Mouse (Mus musculus): ENCODE data around the gene Zfp524. TPM values are rescaled to one million over a fixed set of nuclear protein-coding genes. Genes with fewer than 3 reads are reported as not detected.
"Not testable (repeated sequence)": the region's sequence is repeated elsewhere in the genome, so short reads cannot be mapped to it uniquely, and the experiment has no call there.

Gene Zfp524
- 1 to 10 TPM; 9.0 to 9.6 TPM for total RNA-seq (2021)
- long read RNA-seq, experiment 1, transcript Zfp524-201 (2 exons, 1,142 nt) = major isoform, 10 of 12 reads
- long read RNA-seq, experiment 1, partial matches to known transcripts = 0 of 12 reads
- long read RNA-seq, experiment 1, other reads (novel, unspliced or antisense) = 2 of 12 reads
- long read RNA-seq, experiment 2, transcript Zfp524-201 (2 exons, 1,142 nt) = major isoform, 8 of 8 reads
- long read RNA-seq, experiment 2, partial matches to known transcripts = 0 of 8 reads
- long read RNA-seq, experiment 2, other reads (novel, unspliced or antisense) = 0 of 8 reads

DNA sequence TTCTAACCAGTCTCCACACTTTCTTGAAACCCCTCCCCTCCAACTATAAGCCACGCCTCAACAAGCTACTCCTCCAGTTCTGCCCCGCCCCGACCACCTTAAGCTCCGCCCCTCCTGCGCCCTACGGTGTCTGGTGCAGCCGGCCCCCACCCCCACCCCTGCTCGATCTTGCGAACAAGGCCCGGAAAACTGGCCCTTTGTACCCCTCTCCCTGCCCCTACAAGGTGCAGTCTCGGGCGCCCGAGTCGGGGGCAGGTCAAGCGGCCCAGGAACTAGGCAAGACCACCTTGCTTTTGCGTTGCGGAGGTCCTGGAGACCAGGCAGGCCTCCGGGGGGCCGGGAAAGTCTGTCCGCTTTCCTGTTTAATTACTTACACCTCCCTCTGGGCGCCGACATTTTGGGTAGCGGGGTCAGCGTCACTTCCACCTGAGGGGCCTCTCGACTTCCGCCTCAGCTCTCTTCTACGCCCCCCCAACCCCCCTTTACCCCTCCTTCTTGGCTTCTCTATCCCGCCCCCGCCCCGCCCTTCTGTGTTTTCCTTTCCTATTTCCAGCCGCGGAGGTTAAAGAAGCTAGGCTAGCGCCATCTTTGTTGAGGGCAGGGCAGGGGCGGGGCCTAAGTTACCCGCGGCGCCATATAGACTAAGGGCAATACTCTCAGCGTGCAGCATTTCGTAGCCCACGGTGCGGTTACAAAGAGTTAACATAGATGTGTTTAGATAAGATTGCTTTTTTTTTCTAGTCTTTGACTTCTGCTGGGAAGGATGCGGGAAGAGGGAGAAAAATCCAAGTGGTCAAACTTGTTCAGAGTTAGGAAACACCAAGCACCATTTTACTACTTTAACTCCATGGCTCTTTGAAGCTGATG, at the start of gene Zfp524, which contains the start of gene Fiz1:
Zfp524 (plus strand) TSS at position 165 of the 867 bp plus-strand sequence.
Fiz1 (minus strand) TSS at position 447 of the 867 bp plus-strand sequence.
- DNase-seq (ENCODE audit: low spot score in 2 of 2) = peak; percentile 95 to 96

DNA sequence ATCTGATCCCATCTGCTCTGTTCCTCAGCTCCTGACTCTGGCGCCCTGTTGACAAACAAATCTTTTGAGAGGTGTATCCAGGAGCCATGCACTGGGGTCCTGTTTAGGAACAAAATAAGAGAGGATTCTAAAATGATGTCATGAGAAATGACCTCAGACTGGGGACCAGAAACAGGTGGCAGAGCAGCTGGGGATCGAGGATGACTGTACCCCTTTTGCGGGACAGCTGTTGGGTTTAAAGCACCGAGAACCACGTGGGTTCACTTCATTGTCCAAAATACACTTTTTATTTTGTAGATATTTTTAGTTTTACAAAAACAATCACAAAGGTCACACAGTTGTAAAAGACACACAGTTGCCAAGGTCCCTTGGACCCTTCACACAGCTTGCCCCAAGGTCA, 49.2 kb upstream of the Zfp524 start:
- DNase-seq (ENCODE audit: low spot score in 2 of 2) = no peak

GRCm38 (mm10) chr7:4971068-4971467, 43.1 kb upstream of the Zfp524 start, which contains the start of gene Sbk3:
Gene Sbk3 (minus strand): TSS chr7:4971168.
- DNase-seq (ENCODE audit: low spot score in 2 of 2) = no peak

DNA sequence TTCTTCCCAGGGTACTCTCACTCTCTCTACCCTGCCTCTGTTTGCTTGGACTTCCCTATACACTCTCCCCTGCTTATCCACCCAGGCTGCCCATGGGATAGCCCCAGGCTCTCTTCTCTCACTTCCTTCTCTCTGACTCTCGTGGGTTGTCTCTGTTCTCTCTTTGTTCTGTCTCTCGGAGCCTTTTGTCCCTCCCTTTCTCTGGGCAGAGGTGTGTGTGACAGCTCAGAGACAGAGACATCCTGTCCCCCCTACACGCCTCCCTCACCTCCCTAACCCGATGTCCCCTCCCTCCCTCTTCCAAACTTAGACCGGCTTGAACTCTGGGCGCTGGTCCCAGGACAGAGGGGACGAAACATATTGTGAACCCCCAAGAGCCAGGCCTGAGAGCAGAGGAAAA, 42.5 kb upstream of the Zfp524 start:
- no peak for DNase-seq (ENCODE audit: low spot score in 2 of 2)

DNA sequence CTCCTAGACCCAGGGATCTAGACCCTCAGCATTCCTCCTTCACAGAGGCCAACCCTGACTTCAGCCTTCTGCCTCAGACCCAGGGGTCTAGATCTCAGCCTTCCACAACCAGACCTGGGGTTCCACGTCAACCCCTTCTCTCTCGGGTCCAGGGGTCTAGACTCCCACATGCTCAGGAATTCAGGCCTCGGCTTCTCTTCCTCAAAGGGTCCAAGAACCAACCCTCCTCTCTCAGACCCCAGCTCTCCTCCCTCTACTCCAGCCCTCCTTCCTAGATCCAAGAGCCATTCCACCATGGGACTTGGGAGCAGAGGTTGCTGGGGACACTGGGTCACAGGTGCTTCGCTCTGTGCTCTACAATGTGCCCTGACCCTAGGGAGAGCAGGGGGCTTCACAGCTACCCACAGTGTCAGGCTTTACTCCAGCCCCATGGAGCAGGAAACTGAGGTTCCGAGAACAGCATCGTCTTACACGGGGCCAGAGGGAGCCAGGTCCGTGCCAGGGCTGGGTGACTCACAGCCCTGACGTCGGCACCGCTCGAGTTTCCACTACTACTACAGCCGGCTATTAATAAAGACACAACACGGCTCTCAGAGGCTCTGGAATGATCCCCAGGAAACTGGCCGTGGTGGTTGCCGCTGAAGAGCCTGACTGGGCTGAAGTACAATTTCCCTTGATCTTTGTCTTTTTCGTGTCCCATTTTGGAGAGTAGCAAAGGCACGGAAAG, 41.7 kb upstream of the Zfp524 start:
- peak in 1 of 2 experiments; percentile 59 for DNase-seq (ENCODE audit: low spot score in 2 of 2)

DNA sequence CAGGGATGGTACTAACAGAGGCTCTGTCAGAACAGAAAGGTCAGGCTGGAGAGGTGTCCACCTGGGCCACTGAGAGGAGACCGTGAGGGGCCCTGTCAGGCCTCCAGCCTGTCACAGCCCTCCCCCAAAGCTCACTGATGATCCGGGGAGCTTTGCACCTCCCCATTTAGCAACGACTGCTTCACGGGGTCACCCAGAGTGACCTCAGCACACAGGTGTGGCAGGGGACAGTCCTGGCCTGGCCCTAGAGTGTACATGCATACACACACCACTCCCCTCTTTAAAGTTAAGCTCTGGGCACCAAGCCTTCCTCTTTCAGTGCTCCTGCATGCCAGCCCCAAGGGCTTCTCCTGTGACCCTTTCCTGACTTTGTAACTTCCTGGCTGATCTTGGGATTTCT, 38.8 kb upstream of the Zfp524 start:
- no peak for DNase-seq (ENCODE audit: low spot score in 2 of 2)

- DNase-seq (ENCODE audit: low spot score in 2 of 2) = no peak
Observed at GRCm38 (mm10) chr7:4976832-4977231, 37.4 kb upstream of the Zfp524 start.

DNA sequence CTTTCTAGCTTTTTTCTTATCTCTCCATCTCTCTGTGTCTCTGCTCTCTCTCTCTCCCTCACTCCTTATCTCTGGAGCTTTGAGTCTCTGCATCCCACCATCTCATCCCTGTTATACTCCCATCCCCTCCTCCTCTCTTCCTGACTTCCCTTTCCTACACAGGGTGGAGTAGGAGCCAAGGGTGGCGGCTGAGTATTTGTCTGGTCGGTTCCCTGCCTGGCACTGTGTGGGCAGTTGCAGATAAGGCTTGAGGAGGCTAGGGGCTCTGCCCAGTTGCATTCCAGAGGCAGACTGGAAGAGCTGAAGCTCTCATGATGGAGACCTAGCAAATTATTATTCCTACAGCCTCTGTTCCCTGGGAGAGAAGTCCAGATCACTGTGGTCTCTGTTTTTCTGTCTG, 26.0 kb upstream of the Zfp524 start:
- no peak for DNase-seq (ENCODE audit: low spot score in 2 of 2)

- no peak for DNase-seq (ENCODE audit: low spot score in 2 of 2)
Observed at GRCm38 (mm10) chr7:4993347-4993998, 20.7 kb upstream of the Zfp524 start.

DNA sequence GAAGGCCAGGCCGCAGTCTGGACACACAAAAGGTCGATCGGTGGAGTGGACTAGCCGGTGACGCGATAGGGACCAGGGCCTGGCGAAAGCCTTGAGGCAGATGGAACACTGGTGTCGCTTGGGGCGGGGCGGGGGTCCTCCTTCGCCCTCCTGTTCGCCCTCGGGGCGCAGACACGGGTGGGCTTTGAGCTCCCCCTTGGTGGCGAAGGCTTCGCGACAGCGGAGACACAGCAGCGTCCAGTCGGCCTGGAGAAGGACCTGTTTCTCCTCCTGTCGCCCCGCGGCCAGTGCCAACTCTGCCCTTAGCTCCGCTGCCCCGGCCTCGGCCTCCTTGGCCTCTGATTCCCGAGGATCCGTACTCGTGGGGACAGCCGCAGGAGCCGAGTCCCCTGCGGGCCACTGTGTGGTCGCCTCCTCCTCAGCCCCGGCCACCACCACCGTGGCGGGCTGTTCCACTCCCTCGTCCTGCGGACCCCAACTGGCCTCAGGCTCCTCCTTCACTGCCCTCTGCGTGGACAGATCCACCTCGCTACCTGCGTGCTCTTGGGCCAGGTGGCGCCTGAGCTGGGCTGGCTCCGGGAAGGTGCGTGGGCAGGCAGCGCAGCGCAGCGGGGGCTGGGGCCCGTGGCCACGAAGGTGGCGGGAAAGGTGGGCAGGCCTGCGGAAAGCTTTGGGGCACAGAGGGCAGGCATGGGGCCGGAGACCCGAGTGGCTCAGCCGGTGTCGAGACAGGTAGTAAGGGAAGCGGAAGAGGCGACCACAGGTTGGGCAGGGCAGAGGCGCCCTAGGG, 20.0 kb upstream of the Zfp524 start:
- DNase-seq (ENCODE audit: low spot score in 2 of 2) = no peak

DNA sequence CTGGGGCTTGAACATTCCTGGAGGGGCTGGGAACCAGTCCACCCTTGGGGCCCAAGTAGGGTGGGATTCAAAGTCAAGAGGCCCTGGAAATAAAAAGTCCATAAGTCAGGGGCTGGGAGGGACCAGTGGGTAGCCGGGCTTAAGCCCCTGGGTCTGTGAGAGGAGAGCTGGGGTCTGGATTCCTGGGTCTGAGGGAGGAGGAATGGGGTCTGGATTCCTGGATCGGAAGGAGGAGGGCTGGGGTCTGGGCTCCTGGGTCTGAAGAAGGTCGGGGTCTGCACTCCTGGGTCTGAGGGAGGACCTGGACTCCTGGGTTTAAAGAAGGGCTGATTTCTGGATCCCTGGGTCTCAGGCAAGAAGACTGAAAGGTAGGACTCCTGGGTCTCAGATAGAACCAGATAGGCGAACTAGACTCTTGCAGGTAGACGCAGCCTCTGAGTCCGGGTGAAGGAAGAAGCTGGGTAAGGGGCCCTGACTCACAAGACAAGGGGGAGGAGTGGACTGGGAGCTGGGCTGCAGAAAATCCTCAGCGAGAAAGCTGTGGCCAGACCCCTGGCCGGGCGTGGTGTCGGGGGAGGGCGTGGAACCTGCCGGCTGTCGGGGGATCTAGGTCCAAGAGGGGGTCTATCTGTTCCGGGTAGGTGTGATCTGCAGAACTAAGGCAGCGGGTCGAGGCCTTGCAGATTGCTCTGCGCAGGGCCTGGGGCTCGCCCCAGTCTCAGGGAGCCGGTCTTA, 18.8 kb upstream of the Zfp524 start:
- peak in 1 of 2 experiments; percentile 28 for DNase-seq (ENCODE audit: low spot score in 2 of 2)

DNA sequence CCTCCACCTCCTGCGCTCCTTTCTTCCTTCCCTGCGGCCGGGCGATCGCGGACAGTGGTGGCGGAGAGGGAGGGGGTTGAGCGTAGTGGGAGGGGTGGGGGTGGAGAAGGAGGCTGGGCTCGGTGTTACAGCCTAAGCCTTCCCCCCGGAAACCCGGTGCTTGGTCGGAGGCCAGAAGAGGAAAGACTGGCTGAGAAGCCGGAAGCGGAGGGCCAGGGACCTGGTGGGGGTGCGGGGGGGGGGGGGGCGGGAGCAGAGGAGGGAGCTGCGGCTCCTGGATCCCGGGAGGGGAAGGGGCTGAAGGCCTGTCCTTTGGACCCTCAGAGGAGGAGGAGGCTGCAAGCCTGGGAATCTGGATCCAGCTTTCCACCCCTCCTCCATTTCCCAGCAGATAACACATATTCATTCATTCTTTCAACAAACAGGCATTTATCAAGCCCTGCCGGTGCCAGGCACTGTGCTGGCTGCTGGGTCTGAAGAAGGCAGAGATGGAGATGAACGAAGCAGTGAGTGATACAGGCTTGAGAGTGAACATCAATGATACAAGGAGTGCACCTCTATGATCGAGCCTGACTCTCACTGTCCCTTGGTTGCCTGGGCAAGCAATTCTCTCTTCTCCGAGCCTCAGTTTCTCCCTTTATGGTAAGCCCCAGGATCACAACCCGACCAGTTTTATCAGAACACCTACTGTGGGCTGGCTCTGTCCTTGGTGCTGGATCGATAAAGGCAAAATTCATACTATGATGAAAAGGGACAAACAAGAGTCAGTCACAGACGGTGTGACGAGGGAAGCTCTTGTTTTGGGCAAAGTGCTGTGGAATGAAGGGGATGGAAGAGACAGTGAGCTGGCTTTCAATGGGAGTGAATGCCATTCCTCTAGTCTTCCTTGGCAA, 18.0 kb upstream of the Zfp524 start, which contains the start of gene Zfp579:
Zfp579 (minus strand) TSS at position 156 of the 893 bp plus-strand sequence.
- DNase-seq (ENCODE audit: low spot score in 2 of 2) = peak; percentile 93 to 95

GRCm38 (mm10) chr7:4996934-4997333, 17.3 kb upstream of the Zfp524 start:
- DNase-seq (ENCODE audit: low spot score in 2 of 2) = no peak

DNA sequence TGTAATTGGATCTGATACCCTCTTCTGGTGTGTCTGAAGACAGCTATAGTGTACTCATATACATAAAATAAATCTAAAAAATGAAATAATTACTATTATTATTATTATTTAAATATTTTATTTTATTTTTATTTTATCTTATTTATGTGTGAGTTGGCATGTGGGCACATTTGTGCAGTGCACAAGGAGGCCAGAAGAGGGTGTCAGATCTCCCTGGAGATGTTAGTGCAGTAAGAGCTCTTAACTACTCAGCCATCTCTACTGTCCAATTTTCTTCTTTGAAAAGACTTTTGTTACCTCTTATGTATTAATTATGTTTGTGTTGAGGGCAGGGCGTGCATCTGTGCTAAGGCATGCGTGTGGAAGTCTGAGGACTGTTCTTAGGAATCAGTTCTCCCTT, 14.3 kb upstream of the Zfp524 start:
- DNase-seq (ENCODE audit: low spot score in 2 of 2) = no peak

DNA sequence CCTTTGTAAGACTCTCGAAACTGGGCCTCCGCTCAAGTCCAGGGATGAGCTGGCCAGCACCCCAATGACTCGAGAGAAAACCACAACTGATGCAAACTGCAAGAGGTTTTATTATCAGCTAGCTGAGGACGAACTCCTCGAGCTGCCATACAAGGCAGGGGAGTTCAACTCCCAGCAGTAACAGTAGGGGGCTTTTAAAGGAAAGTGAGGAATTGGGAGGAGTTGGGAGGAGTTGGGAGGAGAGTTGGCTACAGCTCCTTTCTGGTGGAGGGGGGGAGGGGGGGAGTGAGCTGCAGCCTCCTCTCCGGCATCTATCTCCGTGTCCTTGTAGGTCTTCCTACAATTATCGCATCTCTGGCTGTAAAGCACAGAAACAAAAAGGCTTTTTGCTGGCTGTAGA, 11.3 kb upstream of the Zfp524 start:
- not testable (repeated sequence) for DNase-seq (ENCODE audit: low spot score in 2 of 2)

GRCm38 (mm10) chr7:5008229-5008628, 6.0 kb upstream of the Zfp524 start:
- no peak for DNase-seq (ENCODE audit: low spot score in 2 of 2)

DNA sequence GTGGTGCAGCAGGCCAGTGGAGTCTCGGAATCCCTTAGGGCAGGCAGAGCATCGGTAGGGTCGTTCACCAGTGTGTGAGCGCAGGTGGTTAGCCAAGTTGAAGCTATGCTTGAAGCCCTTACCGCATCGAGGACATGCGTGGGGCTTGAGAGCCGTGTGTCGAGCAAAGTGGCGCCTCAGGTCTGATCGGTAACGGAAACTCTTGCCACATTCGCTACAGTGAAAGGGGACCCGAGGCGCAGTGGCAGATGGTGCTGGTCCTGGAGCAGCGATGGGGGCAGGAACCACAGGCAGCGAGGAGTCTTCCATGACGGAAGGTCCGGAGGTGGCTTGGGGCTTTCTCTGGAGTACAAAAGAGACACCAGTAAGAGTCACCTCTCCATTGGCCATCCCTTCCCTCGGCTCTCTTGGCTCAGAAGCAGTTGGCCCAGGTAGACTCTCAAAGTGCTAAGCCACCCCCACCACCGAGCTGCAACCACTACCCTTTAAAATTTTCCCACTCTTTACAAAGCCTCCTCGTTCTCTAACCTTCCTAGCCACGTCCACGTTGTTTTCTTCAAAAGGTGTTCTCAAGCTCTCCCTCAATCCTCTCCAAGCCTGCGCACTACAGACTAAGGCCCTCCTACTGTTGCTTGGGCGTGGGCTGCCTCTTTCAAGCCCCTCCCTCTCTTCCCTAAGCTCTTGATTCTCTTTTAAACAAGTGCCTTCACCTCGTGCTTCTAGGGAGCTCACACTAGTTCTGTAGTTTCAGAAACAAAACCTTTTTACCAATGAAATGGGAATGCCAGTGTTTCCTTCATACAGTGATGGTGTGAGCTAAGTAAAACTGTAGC, 1.3 kb upstream of the Zfp524 start:
- no peak for DNase-seq (ENCODE audit: low spot score in 2 of 2)

Measured in gastrocnemius, postnatal 4 days (tissue).